Mouse (Mus musculus): Measurements from ENCODE around the gene Ets1.

DNA sequence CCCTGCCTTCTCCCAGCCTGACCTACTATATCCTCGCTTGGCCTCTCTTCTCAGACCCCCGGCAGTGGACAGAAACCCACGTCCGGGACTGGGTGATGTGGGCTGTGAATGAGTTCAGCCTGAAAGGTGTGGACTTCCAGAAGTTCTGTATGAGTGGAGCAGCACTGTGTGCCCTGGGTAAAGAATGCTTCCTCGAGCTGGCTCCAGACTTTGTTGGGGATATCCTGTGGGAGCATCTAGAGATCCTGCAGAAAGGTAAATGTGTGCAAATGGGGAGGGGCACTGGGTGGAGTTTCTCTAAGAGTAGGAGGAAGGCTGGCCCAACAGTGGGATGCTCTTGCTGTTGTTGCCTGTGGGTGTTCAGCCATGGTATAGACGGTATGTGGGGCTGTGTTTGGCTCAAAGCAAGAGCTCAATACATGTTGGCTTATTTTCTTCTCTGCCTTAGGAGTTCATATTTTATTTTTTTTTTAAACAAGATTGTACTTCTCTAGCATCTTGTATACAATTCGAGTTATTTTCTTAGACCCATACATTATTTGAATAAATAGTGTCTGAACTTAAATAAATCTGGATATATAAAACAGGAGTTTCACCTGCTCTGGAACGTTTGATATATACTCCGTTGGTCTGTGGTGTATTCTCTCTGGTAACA is 94.1 kb downstream of the Ets1 start:
- TF ChIP-seq CTCF (IDR thresholded peaks at IDR 0.05; ENCODE audit: extremely low read depth, insufficient read depth, low read length) (no peak), POLR2A (IDR thresholded peaks at IDR 0.05; ENCODE audit: extremely low read depth, insufficient read depth, low read length) (no peak)

Data from cortical plate, adult 2 months (tissue).